ENCODE assay signal across 8 mouse cellular contexts in the genomic region with DNA sequence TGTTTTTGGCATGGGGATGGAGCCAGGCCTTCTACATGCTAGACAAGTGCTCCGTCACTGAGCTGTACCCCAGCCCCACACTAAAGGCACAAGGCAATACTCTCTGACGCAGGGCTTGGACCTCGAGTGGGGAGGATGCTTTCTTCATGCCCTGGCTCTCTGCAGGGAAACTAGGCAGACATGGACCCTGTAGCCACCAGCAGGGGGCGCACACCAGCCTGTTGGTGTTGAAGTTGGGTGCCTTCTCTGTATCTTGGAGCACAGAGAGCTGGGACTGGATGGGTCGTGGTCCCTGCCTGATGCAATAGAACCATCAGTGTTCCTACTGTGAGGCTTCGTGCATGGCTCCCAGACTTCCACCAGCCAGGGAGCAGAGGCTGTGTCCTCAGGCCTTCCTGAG. TPM values are rescaled to one million over a fixed set of nuclear protein-coding genes. Genes with fewer than 3 reads are reported as not detected.
DNase-seq lines count a peak whose midpoint lies in the region; ATAC-seq and TF ChIP-seq lines count a peak whose summit lies in the region.

No protein-coding gene starts in this region.

- no peaks in the 10 kb centered on the region for H3K4me1 ChIP-seq in lung, embryonic 14.5 days (ENCODE audit: insufficient read depth)
- no peaks in the 10 kb centered on the region for H3K4me1 ChIP-seq in spleen, adult 2 months (ENCODE audit: control insufficient read depth, insufficient read depth, insufficient read length)

- H3K27ac ChIP-seq in gastrocnemius, adult 2 months: no peak overlapping the region
- H3K27ac ChIP-seq in lung, embryonic 14.5 days (ENCODE audit: low read depth): no peak overlapping the region
- no peak overlapping the region for H3K27ac ChIP-seq in spleen, adult 2 months (ENCODE audit: insufficient read depth, low read length)

- no peak overlapping the region for H3K9ac ChIP-seq in lung, embryonic 14.5 days

- ATAC-seq in common myeloid progenitor, adult 5-6 weeks (replicated peaks; ENCODE audit: low read depth, poor library complexity, severe bottlenecking): peak; percentile 43; the same call in 1 of the 2 replicates
- ATAC-seq in lung, embryonic 14.5 days (ENCODE audit: insufficient read depth): no peak; the same call in 1 of the 2 replicates

- H3K4me3 ChIP-seq in gastrocnemius, adult 2 months: no peak overlapping the region
- H3K4me3 ChIP-seq in lung, embryonic 14.5 days (ENCODE audit: low read depth, low read length): no peak overlapping the region
- no peak overlapping the region for H3K4me3 ChIP-seq in spleen, adult 2 months (ENCODE audit: extremely low read depth, insufficient read depth, insufficient read length)

- no peaks in the 10 kb centered on the region for H3K36me3 ChIP-seq in lung, embryonic 14.5 days (ENCODE audit: insufficient read depth)
- H3K36me3 ChIP-seq in spleen, adult 2 months (ENCODE audit: control insufficient read depth, insufficient read depth, low read length): peaks cover 63% of the 10 kb centered on the region

- DNase-seq in gastrocnemius, adult 2 months: peak; percentile 58
- no peak for DNase-seq in gastrocnemius, postnatal 4 days (ENCODE audit: low spot score in 2 of 2)
- DNase-seq in urinary bladder, postnatal 25 days (ENCODE audit: low spot score): peak; percentile 34
- no peak for DNase-seq in urinary bladder, adult 2 months (ENCODE audit: low spot score)
- peak; percentile 74 for DNase-seq in induced T-regulatory cell, adult 2 months (ENCODE audit: low read depth)
- DNase-seq in lung, embryonic 14.5 days: peak; percentile 65
- DNase-seq in spleen, adult 2 months (ENCODE audit: low read depth in 1 of 2, low spot score in 2 of 2): peak in 1 of 2 experiments; percentile 45

- H3K9me3 ChIP-seq in lung, embryonic 14.5 days (ENCODE audit: low read depth, low read length): no peaks in the 10 kb centered on the region

- no peak for TF ChIP-seq POLR2A in spleen, adult 2 months (IDR thresholded peaks at IDR 0.05; ENCODE audit: low read depth, low read length)

- no peaks in the 10 kb centered on the region for H3K27me3 ChIP-seq in lung, embryonic 14.5 days (ENCODE audit: insufficient read depth, low read length)
- H3K27me3 ChIP-seq in spleen, adult 2 months (ENCODE audit: control insufficient read depth, insufficient read depth, low read length): no peaks in the 10 kb centered on the region

- WGBS in lung, embryonic 14.5 days: 45% methylated on average over 6 of the region's 6 CpGs
- WGBS in spleen, adult 2 months: 78% methylated on average over 6 of the region's 6 CpGs

- H3K4me2 ChIP-seq in lung, embryonic 14.5 days: no peak overlapping the region

- peak; percentile 73 for TF ChIP-seq CTCF in gastrocnemius, adult 2 months (IDR thresholded peaks at IDR 0.05)
- peak; percentile 83 for TF ChIP-seq CTCF in lung, embryonic 14.5 days (IDR thresholded peaks at IDR 0.05; ENCODE audit: low read depth)
- TF ChIP-seq CTCF in spleen, adult 2 months (IDR thresholded peaks at IDR 0.05; ENCODE audit: extremely low read depth, insufficient read depth, insufficient read length, insufficient replicate concordance): peak; percentile 74; the same call in 1 of the 2 replicates

- intact Hi-C loops in gastrocnemius, adult 2 months (cut with DNase I): no loop called here

RNA-seq across cellular contexts. Expression of a gene that starts 10.3 kb away (rescaled TPM):
- 1 to 10 TPM; 4.7 to 6.2 TPM for total RNA-seq in gastrocnemius, adult 2 months (2021)
- total RNA-seq in gastrocnemius, postnatal 4 days (2021): 10 to 100 TPM; 19.6 to 20.8 TPM
- polyA plus RNA-seq in urinary bladder, adult 2 months (2012; rRNA removed): 42.0 and 46.6 TPM in 2 replicates
- 11.9 and 20.8 TPM in 2 replicates for total RNA-seq in common myeloid progenitor, adult 5-6 weeks (2017)
- polyA plus RNA-seq in lung, embryonic 14.5 days (2014; fragmentation: Nextera tagmentation; extraction: Ambion mirVana): 11.3 and 14.9 TPM in 2 replicates
- polyA plus RNA-seq in spleen, adult 2 months (2012; rRNA removed): 75.2 and 94.2 TPM in 2 replicates

RNA-seq across cellular contexts. Expression of a gene that starts 23.6 kb away (rescaled TPM):
- total RNA-seq in gastrocnemius, adult 2 months (2021): 100 to 1,000 TPM; 207 to 261 TPM
- 100 to 1,000 TPM; 330 to 357 TPM for total RNA-seq in gastrocnemius, postnatal 4 days (2021)
- 181 and 226 TPM in 2 replicates for polyA plus RNA-seq in urinary bladder, adult 2 months (2012; rRNA removed)
- 273 and 299 TPM in 2 replicates for total RNA-seq in common myeloid progenitor, adult 5-6 weeks (2017)
- polyA plus RNA-seq in lung, embryonic 14.5 days (2014; fragmentation: Nextera tagmentation; extraction: Ambion mirVana): 568 and 573 TPM in 2 replicates
- 47.5 and 74.2 TPM in 2 replicates for polyA plus RNA-seq in spleen, adult 2 months (2012; rRNA removed)

RNA-seq across cellular contexts. Expression of a gene that starts 48.2 kb away (rescaled TPM):
- under 1 TPM; 0.17 to 0.18 TPM for total RNA-seq in gastrocnemius, adult 2 months (2021)
- total RNA-seq in gastrocnemius, postnatal 4 days (2021): 1 to 10 TPM; 1.2 to 1.8 TPM
- 0.11 and 0.12 TPM in 2 replicates for polyA plus RNA-seq in urinary bladder, adult 2 months (2012; rRNA removed)
- not detected in 2 replicates for total RNA-seq in common myeloid progenitor, adult 5-6 weeks (2017)
- 0.07 and 0.22 TPM in 2 replicates for polyA plus RNA-seq in lung, embryonic 14.5 days (2014; fragmentation: Nextera tagmentation; extraction: Ambion mirVana)
- polyA plus RNA-seq in spleen, adult 2 months (2012; rRNA removed): 0.05 TPM in 2 replicates

Comparison
In these comparisons a context has a peak if more than half of its experiments do, and no peak if none do; other contexts are left out.
1. DNase-seq: peak in gastrocnemius, adult 2 months (single experiment), urinary bladder, postnatal 25 days (single experiment), induced T-regulatory cell, adult 2 months (single experiment) and lung, embryonic 14.5 days (single experiment); none in gastrocnemius, postnatal 4 days (0 of 2) and urinary bladder, adult 2 months (single experiment).
2. Peak in every context shown above with its lines, with median percentiles within 50 percentile points of each other: CTCF ChIP-seq.